Mouse (Mus musculus) midbrain, postnatal 0 days (tissue): ENCODE results near the gene Rac2. TPM values are rescaled to one million over a fixed set of nuclear protein-coding genes. Genes with fewer than 3 reads are reported as not detected.

Experiments used
- ATAC-seq: fragments of 200-750 bp; cut with Nextera tagmentation; 2 replicates; pipeline ENCODE4 v1.8.0; 2017; ENCODE audit warnings: moderate number of reproducible peaks, mild to moderate bottlenecking, moderate TSS enrichment, moderate library complexity; ENCODE audit not compliant: low FRiP score
- DNase-seq: peaks from one replicate; pipeline ENCODE4 v3.0.0-alpha.2; 2015; ENCODE audit warnings: low spot score
- H3K27ac ChIP-seq: fragments of 300-500 bp; sonication (generic); 2 replicates; pipeline ENCODE4 v1.5.1; 2014; ENCODE audit warnings: low read depth, mild to moderate bottlenecking, low read length, mixed read lengths
- H3K27me3 ChIP-seq: fragments of 300-500 bp; sonication (generic); 2 replicates; pipeline ENCODE4 v1.6.1; 2014; ENCODE audit warnings: low read length, control low read depth, mixed read lengths; ENCODE audit not compliant: insufficient read depth
- H3K36me3 ChIP-seq: fragments of 300-500 bp; sonication (generic); 2 replicates; pipeline ENCODE4 v1.6.1; 2014; ENCODE audit warnings: low read length, control low read depth, mixed read lengths; ENCODE audit not compliant: insufficient read depth
- H3K4me1 ChIP-seq: fragments of 300-500 bp; sonication (generic); 2 replicates; pipeline ENCODE4 v1.6.1; 2014; ENCODE audit warnings: mild to moderate bottlenecking, control low read depth, antibody characterized with exemption, low read length, mixed read lengths; ENCODE audit not compliant: insufficient read depth
- H3K4me2 ChIP-seq: fragments of 300-500 bp; sonication (generic); 2 replicates; pipeline ENCODE4 v1.6.1; 2014; ENCODE audit warnings: low read depth, mild to moderate bottlenecking, low read length, mixed read lengths; ENCODE audit not compliant: poor library complexity, severe bottlenecking
- H3K4me3 ChIP-seq: fragments of 300-500 bp; sonication (generic); 2 replicates; pipeline ENCODE4 v1.5.1; 2014; ENCODE audit warnings: low read depth, mild to moderate bottlenecking, low read length, moderate library complexity
- H3K9ac ChIP-seq: fragments of 300-500 bp; sonication (generic); replicated peaks from 2 replicates; pipeline ENCODE4 v1.6.1; 2014; ENCODE audit warnings: mild to moderate bottlenecking, low read length, moderate library complexity, mixed read lengths; ENCODE audit not compliant: poor library complexity, severe bottlenecking
- H3K9me3 ChIP-seq: fragments of 300-500 bp; sonication (generic); 2 replicates; pipeline ENCODE4 v1.6.1; 2016; ENCODE audit warnings: low read length, control low read depth
- CTCF ChIP-seq: IDR thresholded peaks from 2 replicates; pipeline ENCODE4 v1.5.1; 2016; ENCODE audit warnings: antibody characterized with exemption, mild to moderate bottlenecking
- WGBS: fragments of 180-500 bp; shearing (Covaris S2); extraction: QIAGEN DNeasy Blood & Tissue Kit; methylation state at CpG from one replicate; pipeline ENCODE4 v1.1.7; 2014; 5-methylcytosine and 5-hydroxymethylcytosine counted together
- polyA plus RNA-seq: library from polyadenylated mRNA; unstranded; fragments of >200 nt; fragmentation: Nextera tagmentation; extraction: Ambion mirVana; gene quantifications from 2 replicates; pipeline ENCODE4 v1.2.1, GENCODE M21; 2015
- total RNA-seq: library from RNA; depleted of rRNA; stranded (reverse); fragments of >200 nt; gene quantifications from 2 replicates; pipeline ENCODE4 v1.2.3, GENCODE M21; 2014; rRNA removed

Gene Rac2
- total and polyA plus RNA-seq, 2 experiments from 2014 or later = 1.7 to 4.9 TPM

- no peak overlapping the region for H3K4me3 ChIP-seq
- H3K9me3 ChIP-seq = no peaks in the 10 kb centered on the region
- no peak for ATAC-seq
- no peaks in the 10 kb centered on the region for H3K36me3 ChIP-seq
- TF ChIP-seq CTCF = no peak
- 93% methylated on average over 6 of the region's 6 CpGs for WGBS
- no peak overlapping the region for H3K27ac ChIP-seq
- no peak overlapping the region for H3K9ac ChIP-seq
- no peak overlapping the region for H3K4me2 ChIP-seq
- H3K4me1 ChIP-seq = 0 out of 2 replicates have a peak, but pooled peaks cover 2% of the 10 kb centered on the region
- no peaks in the 10 kb centered on the region for H3K27me3 ChIP-seq
- no peak for DNase-seq
These were observed 61.8 kb downstream of the Rac2 start for GRCm38 (mm10) chr15:78510736-78511135.

GRCm38 (mm10) chr15:78510121-78510576 is 62.4 kb downstream of the Rac2 start:
- Histone ChIP-seq H3K4me2 (no peak overlapping the region), H3K36me3 (no peaks in the 10 kb centered on the region), H3K4me3 (no peak overlapping the region), H3K4me1 (0 out of 2 replicates have a peak, but pooled peaks cover 2% of the 10 kb centered on the region), H3K9me3 (no peaks in the 10 kb centered on the region), H3K27ac (no peak overlapping the region), H3K9ac (no peak overlapping the region), H3K27me3 (no peaks in the 10 kb centered on the region)
- 66% methylated on average over 8 of the region's 8 CpGs for WGBS
- DNase-seq (peak; percentile 21), ATAC-seq (no peak)
- TF ChIP-seq CTCF = no peak

GRCm38 (mm10) chr15:78509297-78509899 is 63.2 kb downstream of the Rac2 start:
- H3K4me1 ChIP-seq = 0 out of 2 replicates have a peak, but pooled peaks cover 2% of the 10 kb centered on the region
- TF ChIP-seq CTCF = no peak
- no peak overlapping the region for H3K4me2 ChIP-seq
- H3K27ac ChIP-seq = no peak overlapping the region
- WGBS = 49% methylated on average over 12 of the region's 12 CpGs
- no peaks in the 10 kb centered on the region for H3K9me3 ChIP-seq
- H3K27me3 ChIP-seq = no peaks in the 10 kb centered on the region
- H3K9ac ChIP-seq = no peak overlapping the region
- DNase-seq (peak; percentile 36), ATAC-seq (no peak)
- no peak overlapping the region for H3K4me3 ChIP-seq
- no peaks in the 10 kb centered on the region for H3K36me3 ChIP-seq

Other genes starting within 250 kb of the Rac2 start
- gene Csf2rb, start 247.0 kb downstream of the Rac2 start, total RNA-seq = 1.7 and 2.2 TPM in 2 replicates
- gene Csf2rb, start 247.0 kb downstream of the Rac2 start, polyA plus RNA-seq = 0.63 and 0.90 TPM in 2 replicates
- gene Tex33, start 176.9 kb downstream of the Rac2 start, total RNA-seq = not detected in 2 replicates
- 0.16 TPM in 1 of 2 replicates, not detected in the other for gene Tex33, start 176.9 kb downstream of the Rac2 start, polyA plus RNA-seq
- 31.3 and 34.8 TPM in 2 replicates for gene Tst, start 166.9 kb downstream of the Rac2 start, total RNA-seq
- gene Tst, start 166.9 kb downstream of the Rac2 start, polyA plus RNA-seq = 34.4 and 40.0 TPM in 2 replicates
- gene Mpst, start 166.4 kb downstream of the Rac2 start, total RNA-seq = 70.1 and 84.8 TPM in 2 replicates
- 3.2 and 3.8 TPM in 2 replicates for gene Mpst, start 166.4 kb downstream of the Rac2 start, polyA plus RNA-seq
- gene Kctd17, start 144.2 kb downstream of the Rac2 start, total RNA-seq = 156 and 164 TPM in 2 replicates
- 152 and 173 TPM in 2 replicates for gene Kctd17, start 144.2 kb downstream of the Rac2 start, polyA plus RNA-seq
- 0.66 TPM in 1 of 2 replicates, not detected in the other for gene Tmprss6, start 104.1 kb downstream of the Rac2 start, total RNA-seq
- gene Tmprss6, start 104.1 kb downstream of the Rac2 start, polyA plus RNA-seq = 0.10 and 0.26 TPM in 2 replicates
- 0.33 and 0.38 TPM in 2 replicates for gene Il2rb, start 77.5 kb downstream of the Rac2 start, total RNA-seq
- gene Il2rb, start 77.5 kb downstream of the Rac2 start, polyA plus RNA-seq = 0.19 and 0.22 TPM in 2 replicates
- gene C1qtnf6, start 41.4 kb downstream of the Rac2 start, total RNA-seq = 2.4 and 2.7 TPM in 2 replicates
- 8.6 and 10.4 TPM in 2 replicates for gene C1qtnf6, start 41.4 kb downstream of the Rac2 start, polyA plus RNA-seq
- gene Sstr3, start 28.1 kb downstream of the Rac2 start, total RNA-seq = 1.1 and 2.4 TPM in 2 replicates
- 0.49 and 0.65 TPM in 2 replicates for gene Sstr3, start 28.1 kb downstream of the Rac2 start, polyA plus RNA-seq
- gene Cyth4, start 24.3 kb upstream of the Rac2 start, total RNA-seq = 5.9 and 7.2 TPM in 2 replicates
- 4.5 and 6.3 TPM in 2 replicates for gene Cyth4, start 24.3 kb upstream of the Rac2 start, polyA plus RNA-seq
- gene Elfn2, start 146.0 kb upstream of the Rac2 start, total RNA-seq = 44.6 and 52.1 TPM in 2 replicates
- gene Elfn2, start 146.0 kb upstream of the Rac2 start, polyA plus RNA-seq = 10.2 and 10.7 TPM in 2 replicates
- 4.6 and 6.9 TPM in 2 replicates for gene Mfng, start 200.7 kb upstream of the Rac2 start, total RNA-seq
- 7.6 and 8.1 TPM in 2 replicates for gene Mfng, start 200.7 kb upstream of the Rac2 start, polyA plus RNA-seq
- gene Card10, start 230.3 kb upstream of the Rac2 start, total RNA-seq = 0.71 and 1.6 TPM in 2 replicates
- gene Card10, start 230.3 kb upstream of the Rac2 start, polyA plus RNA-seq = 2.2 and 2.5 TPM in 2 replicates